Mouse (Mus musculus) left cerebral cortex, postnatal 36 days (tissue): Measurements from ENCODE around the gene Pld5. TPM values are rescaled to one million over a fixed set of nuclear protein-coding genes. Genes with fewer than 3 reads are reported as not detected.

ENCODE experiments used
- DNase-seq, 2 experiments: peaks; one replicate each; pipeline ENCODE4 v3.0.0; 2021 to 2022; ENCODE audit warnings: low spot score in 2 of 2, mixed read lengths in 1 of 2
- intact Hi-C: fragments of 180-260 bp; cut with DNase I; formaldehyde crosslinking; loops from one replicate; pipeline ENCODE4 v1.15.1; 2025
- total RNA-seq, 2 experiments: library from RNA; stranded (reverse); gene quantifications; 2 replicates each; pipeline ENCODE4 v1.2.3; 2021

The Pld5 gene
- total RNA-seq, 2 experiments from 2014 or later, result 9.9 to 11.3 TPM

DNA sequence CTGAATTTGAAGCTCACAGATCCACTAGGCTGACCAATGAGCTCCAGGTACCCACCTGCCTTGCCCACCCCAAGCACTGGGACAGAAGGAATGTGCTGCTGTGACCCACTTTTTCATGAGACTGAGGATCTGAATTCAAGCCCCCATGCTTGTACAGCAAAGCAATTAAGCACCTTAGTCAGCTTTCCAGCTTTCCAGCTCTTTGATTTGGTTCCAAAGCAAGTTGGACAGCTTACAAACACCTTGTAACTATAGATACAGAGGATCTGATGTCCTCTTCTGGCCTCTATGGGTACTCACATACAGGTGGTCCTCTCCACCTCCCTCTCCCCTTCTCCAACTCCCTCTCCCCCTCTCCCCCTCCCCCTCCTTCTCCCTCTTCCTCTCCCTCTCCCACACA lies 210.6 kb downstream of the Pld5 start:
- no peak for DNase-seq
- intact Hi-C loops, result loop anchor here (2.0 kb wide), 1 partner anchor 16 kb away; no protein-coding TSS in a partner anchor

DNA sequence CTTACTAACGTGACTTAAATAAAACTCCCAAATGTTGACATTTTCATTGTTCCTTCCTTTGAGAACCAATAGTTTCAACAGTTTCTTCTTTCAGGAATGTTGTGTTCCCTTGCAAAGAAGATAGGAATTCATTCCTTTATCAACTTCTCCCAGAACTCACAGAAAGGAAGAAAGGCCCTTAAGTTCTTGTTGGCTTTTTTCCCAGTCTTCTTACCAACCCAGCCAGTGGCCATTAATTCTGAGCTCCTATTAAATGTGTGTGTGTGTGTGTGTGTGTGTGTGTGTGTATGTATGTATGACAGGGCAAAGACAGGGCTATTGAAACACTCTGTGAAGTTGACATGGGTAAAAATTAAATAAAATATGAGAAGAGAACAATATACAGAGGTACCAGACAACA lies 221.5 kb downstream of the Pld5 start:
- DNase-seq, result no peak
- intact Hi-C loops, result no loop called here

DNA sequence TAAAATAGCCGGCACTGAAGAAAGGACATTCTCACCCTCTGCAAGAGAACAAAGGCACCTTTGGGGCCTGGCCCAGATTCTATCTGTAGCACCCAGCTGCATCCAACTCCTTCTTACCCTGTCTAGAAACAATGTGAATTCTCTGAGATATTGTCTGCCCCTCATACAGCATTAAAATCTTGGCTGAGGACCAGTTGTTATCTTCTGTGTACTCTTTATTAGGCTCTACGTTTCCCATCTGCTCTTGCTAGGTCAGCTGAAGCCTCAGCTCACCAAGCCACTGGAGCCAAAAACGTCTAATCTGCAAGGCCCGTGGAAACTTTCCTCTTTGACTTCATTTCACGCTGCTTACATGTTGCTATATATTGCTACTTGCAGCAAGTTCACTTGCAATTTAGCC lies 228.1 kb downstream of the Pld5 start:
- intact Hi-C loops, result no loop called here
- DNase-seq, result no peak

DNA sequence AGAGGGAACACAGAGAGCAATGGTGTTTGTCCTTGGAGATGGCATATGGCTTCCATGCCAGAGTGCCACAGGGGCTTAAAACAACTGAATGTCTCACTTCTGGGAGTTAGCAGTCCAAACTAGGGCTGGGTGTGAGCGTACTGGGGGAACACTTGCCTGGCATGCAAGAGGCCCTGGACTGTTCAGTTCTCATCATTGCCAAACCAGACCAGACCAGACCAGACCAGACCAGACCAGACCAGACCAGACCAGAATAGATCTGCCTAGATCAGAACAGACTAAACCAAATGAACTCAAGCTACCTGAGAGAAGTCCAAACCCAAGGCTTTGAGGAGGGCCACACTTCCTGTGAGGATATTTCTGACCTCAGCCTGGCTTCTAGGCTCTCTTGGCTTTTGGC lies 228.7 kb downstream of the Pld5 start:
- intact Hi-C loops, result no loop called here
- no peak for DNase-seq

DNA sequence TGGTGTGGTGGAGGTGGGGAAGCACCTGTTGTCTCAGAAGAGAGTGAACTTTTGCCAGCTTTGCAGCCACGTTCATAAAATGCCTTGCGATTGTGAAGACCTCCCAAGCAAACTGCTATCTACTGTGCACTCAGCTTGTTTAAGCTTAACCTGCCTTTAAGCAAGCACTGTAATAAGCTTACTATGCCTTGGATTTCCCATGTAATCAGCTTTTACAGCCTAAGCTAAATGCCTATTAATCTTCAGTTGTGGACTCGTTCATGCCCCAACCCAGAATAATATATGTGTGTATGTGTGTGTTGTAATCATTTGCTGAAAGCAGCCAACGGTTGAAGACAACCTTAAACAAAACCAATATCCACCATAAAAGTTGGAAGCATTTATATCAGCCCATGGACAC lies 232.1 kb downstream of the Pld5 start:
- DNase-seq, result no peak
- intact Hi-C loops, result no loop called here

DNA sequence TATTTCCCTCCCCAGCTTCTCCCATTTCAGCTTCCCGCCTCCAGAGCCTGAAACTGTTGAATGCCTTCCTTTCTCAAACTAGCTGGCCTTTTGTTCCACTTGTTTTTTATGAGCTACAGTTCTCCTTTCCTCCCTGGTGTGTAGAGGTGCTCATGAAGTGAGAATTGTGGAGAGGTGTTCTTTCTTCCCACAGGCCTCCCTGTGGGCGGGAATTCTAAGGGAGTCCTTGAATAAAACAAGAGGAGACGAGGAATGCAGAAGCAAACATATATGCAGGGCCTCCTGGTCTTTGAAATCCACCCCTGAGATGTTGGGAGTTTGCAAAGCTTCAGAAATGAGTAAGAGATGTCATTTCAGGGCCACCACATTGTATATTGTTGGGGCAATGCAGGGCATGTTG lies 235.2 kb downstream of the Pld5 start:
- intact Hi-C loops, result no loop called here
- DNase-seq, result no peak

DNA sequence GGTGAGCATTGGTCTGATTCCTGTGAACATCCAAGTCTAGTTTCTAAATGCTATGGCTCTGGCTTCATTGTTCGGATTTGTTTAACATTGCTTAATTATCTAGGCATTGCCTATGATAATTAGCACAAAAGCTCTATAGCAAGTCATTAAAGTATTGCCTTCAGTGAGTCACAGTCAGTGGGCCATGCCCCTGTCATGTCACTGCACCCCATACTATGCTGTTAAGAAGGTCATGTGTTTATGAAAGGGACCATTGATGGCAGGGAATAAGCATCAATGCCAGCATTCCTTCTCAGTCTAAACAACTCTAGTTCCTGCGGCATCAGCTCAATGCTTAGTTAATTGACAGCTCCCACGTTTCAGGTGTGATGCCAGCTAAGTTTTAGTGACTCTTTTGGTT lies 239.1 kb downstream of the Pld5 start:
- DNase-seq, result no peak
- intact Hi-C loops, result no loop called here

DNA sequence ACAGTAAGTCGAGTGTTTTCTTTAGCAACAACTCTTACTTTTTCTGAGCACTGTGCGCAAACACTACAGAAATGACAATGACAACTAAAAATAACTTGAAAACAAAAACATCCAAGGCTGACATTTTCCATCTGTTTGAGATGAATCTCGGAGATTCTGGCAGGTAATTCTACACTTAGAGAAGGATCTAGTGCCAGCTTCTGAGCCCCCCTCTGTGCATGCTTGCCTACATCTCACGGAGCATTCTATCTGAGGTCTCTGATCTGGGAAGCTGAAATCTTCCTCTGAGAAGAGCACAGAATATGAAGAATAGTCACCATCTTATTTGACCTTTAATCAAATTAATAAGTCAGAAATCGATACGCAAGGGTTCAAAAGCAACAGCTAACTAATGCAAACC lies 240.4 kb downstream of the Pld5 start:
- intact Hi-C loops, result no loop called here
- DNase-seq, result no peak

DNA sequence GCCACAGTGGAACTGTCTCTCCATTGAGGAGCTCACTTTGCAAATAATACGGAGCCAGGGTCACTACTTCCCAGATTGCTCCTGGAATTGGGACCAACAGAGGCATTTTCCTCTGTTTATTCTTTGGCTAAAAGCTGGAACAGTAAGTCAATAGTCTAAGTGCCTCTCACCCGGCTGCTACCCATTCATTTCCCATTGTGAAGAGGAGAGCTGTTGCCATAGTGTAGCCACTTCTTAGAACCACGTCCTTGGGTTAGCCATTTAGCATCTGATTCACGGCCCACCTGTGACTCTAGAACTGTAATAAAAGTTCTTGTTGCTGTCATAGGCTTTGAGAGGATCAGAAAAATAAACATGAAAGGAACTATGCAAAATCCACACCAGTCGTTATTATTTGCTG lies 241.4 kb downstream of the Pld5 start:
- intact Hi-C loops, result no loop called here
- no peak for DNase-seq

DNA sequence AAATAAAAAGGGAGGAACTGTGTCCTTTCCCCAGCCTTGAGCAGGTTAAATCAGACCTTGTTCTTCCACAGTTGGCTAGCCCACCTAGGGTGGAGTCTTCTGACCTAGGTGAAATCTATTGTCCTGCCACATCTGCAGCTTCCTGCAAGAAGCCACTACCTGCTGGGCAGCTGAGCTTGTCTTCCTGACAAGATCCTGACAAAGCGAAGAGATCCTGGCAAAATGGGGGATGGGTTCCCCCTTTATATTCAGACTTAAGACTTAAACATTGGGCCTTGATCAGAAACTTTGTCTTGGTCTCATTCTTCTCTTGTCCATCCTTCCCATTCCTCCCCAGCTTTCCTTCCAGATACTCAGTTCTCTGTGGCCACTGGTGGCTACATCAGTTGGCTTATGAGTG lies 246.0 kb downstream of the Pld5 start:
- intact Hi-C loops, result no loop called here
- DNase-seq, result no peak

DNA sequence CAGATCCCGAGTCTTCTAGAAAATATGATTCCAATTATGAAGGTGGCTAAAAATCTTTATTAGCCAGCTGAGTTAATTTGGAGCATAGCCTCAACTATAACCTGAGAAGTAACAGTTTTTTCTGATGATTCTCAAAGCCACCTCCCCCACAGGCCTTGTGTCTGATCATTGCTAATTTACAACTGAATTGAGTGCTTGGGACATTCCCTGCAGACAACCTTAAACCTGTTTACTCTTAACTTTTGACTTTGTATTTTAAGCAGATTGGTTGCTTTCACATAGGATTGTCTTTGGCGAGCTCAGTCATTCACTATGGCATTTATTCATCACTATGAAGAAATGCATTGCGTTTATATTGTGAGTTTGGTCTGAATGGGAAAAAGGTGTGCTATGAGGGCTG lies 246.7 kb downstream of the Pld5 start:
- intact Hi-C loops, result no loop called here
- no peak for DNase-seq

DNA sequence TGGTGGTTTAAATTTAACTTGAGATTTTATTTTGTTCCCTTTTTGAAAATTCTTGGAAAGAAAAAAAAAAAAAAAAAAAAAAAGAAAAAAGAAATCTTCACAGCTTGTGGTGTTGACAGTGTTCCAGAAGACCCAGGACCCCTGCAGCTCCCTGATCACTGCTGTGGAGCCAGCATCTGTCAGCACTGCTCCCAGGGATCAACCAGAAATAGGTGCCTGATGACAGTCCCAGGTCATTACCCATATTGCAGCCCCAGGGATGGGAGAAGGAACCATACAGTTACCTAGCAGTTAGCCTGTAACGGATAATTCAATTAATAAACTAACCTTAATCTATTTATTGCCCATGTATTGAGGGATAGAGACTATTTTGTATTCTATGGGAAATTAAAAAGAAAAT lies 250.6 kb downstream of the Pld5 start:
- intact Hi-C loops, result no loop called here
- DNase-seq, result no peak

DNA sequence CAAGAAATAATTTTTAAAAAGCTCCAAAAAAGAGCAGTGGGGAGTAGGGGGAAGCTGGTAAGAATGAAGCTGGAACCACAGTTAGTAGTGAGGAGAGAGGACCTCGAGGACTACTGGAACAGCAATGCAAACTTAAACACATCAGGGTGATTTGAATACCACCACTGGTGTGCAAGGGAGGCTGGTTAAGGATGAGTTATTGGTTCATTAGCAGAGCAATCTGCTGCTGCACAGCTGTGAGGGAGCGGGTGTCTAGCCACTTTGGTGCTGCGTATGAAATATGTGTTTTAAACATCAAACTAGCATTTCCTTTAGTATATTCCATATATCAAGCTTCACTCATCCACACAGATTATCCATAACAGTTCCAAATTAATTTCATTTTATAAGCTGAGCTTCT lies 256.6 kb downstream of the Pld5 start:
- intact Hi-C loops, result no loop called here
- DNase-seq, result no peak

DNA sequence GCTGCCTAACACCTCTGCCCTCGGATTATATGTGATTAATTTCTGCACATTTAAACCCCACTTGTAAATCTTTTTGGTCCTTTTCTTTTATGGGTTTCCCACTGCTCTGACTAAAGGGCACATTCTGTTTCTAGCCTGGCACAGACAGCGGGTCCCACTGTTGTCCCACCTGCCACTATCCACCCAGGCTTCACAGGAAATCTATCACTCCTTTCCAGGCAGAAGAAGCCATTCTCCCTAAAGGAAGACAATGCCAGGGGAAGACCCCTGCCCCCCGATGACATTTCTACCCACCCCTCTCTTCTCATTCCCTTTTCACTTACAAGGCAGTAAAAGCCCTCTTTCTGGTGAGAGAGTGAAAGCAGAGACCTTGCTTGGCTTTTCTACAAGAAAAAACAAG lies 259.0 kb downstream of the Pld5 start:
- intact Hi-C loops, result no loop called here
- DNase-seq, result no peak

DNA sequence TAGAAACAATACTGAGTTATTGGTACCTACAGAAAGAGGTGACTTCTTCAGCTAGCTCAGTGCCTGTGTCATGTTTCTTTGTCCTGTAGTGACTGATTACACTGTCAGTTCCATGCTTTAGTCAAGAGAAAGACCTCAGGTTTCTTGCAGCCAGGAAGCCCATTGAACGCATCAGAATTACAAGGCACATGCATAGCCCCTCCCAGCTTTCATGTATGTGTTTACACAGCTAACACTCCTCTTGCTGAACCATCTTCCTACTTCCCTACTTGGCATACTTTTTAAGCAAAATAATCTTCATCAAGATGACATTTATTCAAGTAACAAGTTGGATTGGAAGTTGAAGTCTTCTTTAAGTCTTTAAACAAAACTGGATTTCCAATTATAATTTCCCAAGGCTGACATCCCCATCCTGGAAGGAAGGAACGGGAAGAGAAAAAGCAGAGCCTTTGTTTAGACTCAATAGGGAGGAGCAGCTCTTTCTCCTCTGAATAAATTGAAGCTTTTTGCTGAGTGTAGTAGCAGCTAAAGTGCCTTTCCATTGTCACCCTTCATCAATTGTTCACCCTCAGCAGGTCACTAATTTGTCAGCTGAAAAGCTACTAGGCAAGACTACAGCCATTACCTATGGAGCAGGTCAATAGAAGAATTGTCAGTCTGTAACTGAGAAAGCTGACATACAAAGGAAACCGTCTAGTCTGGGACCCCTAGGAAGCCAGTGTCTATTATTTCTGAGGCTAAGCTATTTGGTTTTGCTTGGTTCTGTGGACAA lies 261.4 kb downstream of the Pld5 start:
- intact Hi-C loops, result no loop called here
- DNase-seq, result no peak

DNA sequence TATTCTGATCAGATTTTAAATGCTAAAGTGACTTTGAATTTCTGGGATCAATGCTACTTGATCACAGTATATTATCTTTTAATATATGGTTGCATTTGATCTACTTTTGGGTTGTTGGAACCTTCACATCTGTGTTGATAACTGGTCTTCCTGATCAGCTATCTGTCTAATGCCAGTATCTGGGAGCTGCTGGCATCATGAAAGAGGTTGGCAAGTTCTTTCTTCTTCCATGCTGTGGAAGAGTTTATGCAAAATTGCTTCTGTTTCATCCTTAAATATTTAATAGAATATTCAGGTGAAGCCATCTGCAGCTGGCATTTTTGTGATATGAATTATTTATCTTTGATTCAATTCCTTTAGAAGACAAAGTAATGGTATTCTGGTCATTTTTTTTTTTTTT lies 263.6 kb downstream of the Pld5 start:
- intact Hi-C loops, result no loop called here
- no peak for DNase-seq

DNA sequence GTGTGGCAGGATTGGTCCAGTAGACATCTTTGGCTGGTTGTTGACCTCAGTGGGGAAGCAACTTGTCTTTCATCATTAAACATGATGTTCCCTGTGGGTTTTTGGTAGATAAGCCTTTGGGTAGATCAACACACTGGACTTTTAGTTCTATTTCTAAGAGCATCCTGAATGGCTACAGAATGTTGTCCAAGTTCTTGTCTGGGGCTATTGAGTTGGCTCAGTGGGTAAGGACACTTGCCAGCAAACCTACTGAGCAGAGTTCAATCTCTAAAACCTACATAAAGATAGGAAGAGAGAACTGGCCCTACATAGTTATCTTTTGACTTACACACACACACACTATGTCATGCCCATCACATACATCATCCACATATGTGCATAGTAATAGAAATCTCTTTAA lies 264.0 kb downstream of the Pld5 start:
- no peak for DNase-seq
- intact Hi-C loops, result no loop called here

DNA sequence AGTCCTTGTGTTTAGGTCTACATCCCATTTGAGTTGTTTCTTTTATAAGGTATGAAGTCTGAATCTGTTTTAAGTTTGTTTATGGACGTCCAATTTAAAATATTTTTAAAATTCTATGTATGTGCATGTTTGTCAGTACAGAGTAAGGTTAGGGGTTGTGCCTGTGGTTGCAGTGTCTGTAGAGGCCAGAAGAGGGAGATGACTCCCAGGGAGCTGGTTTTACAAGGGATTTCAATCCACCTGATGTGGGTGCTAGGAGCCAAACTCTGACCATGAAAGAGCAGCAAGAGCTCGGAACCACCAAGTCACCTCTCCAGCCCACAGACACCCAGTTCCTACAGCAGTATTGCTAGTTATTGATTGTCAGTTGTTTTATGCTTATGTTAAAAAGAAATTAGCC lies 266.7 kb downstream of the Pld5 start:
- intact Hi-C loops, result no loop called here
- DNase-seq, result no peak

DNA sequence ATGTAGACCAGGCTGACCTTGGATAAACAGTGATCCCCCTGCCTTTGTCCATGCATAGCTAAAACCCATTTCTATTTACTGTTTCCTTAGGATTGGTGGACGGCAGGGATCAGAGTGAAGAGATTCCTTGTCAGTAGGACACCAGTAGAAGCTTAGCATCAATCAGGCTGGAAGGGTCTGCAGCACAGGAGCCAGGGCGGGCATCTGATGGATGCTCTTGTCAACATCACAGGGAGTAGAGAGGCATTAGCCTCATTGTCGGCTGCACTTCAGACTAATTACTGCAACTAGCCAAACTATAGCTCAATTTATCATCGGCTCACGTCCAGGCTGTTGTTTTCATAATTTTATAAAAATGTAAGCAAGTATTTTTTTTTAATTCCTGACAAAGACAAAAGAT lies 274.5 kb downstream of the Pld5 start:
- DNase-seq, result no peak
- intact Hi-C loops, result no loop called here

DNA sequence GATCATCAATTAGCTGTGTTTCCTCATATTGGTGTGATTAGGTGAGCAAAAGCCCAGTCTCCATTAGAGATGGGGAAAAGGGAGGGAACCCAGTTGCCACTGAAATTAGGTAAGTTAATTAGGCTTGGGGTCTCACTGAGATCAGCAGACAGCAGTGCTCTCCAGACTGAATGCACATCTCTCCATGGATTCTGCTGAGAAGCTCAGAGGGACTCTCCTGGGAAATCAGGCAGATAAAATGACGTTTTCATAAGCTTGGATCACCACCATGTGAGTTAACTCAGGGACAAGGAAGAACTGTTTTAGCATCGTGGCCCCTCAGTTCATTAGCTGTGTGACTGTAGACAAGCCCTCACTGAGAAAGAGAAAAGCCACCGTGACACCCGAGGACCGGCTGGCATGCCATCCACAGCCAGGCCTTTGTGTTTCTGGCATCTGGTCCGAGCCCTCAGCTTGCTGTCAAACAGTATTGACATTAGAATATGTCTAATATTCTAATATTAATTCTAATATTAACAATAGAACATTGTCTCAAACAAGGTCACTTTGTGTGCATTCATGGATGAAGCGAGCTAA lies 277.9 kb downstream of the Pld5 start:
- DNase-seq, result no peak
- intact Hi-C loops, result no loop called here

DNA sequence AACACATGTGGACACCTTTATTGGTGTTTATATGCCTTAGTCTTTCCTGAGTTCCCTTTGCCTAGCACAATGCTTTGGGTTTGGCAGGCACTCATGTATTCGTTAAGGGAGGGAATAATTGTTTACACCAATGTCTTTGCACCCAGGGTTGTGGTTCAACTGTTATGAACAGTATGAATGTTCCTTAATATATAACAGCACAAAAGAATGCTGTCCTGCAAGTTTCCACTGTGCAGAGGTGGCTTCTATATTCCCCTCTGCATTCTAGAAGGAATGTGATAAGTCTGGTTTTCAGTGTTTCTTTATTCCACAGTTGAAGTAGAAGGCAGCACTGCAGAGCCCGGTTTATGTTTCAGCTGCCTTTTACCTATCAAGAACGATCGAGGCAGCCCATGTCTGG lies 286.2 kb downstream of the Pld5 start:
- intact Hi-C loops, result no loop called here
- DNase-seq, result no peak

DNA sequence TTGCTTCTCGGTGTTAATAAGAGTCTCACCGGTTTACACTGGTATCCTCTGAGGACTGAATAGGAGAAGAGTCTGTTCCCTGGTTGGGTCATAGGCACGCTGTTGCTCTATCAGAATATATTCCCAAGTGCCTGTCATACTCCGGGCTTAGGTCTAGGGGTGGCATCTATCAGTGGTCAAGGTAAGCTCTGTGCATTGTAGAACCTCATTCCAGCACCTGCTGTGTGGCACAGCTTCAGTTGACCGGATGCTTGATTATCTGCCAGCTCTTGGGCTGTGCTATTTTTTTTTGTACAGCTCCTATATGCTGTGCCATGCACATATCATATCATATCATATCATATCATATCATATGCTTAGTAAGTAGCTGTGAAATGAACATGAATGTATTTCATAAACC lies 286.7 kb downstream of the Pld5 start:
- no peak for DNase-seq

More for the DNA sequence above, 286.7 kb downstream of the Pld5 start:
- intact Hi-C loops, result no loop called here
